ENCODE assay signal across 8 mouse cellular contexts in the genomic region with DNA sequence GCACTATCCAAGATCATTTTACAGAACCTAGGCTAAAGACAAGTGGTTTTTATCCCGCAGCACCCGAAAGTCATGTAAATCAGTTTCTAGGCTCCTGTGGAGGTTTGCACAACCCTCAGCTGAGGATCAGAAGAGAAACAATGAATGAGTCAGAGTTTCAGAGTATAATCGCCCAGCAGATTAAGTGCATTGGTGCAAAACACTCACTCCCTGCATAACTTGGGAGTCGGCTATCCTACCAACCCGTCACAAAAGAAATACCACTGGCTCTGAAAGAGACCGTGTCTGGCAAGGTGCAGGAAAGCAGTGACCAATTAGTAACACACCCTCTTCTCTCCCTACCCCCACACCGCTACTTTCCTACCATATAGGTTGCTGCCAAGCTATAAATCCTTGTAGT. TPM values are rescaled to one million over a fixed set of nuclear protein-coding genes. Genes with fewer than 3 reads are reported as not detected.
DNase-seq lines count a peak whose midpoint lies in the region; ATAC-seq and TF ChIP-seq lines count a peak whose summit lies in the region.

No protein-coding gene starts in this region.

- intact Hi-C loops in gastrocnemius, adult 2 months (cut with DNase I) = loop anchor here (5.0 kb wide), 2 partner anchors 41 to 59 kb away; no protein-coding TSS in a partner anchor

- WGBS in embryonic facial prominence, embryonic 14.5 days = 7% methylated on average over 7 of the region's 7 CpGs
- WGBS in intestine, embryonic 15.5 days = 9% methylated on average over 7 of the region's 7 CpGs

- no peaks in the 10 kb centered on the region for H3K27me3 ChIP-seq in CH12.LX (replicated peaks)
- H3K27me3 ChIP-seq in embryonic facial prominence, embryonic 14.5 days (replicated peaks; ENCODE audit: control insufficient read depth, insufficient read depth, low read length) = no peaks in the 10 kb centered on the region
- no peaks in the 10 kb centered on the region for H3K27me3 ChIP-seq in intestine, embryonic 15.5 days (replicated peaks)

- no peak for TF ChIP-seq RAD21 in CH12.LX (IDR thresholded peaks at IDR 0.05; ENCODE audit: low read depth, low read length)

- in situ Hi-C loops in CH12.LX (cut with MboI; ENCODE audit: low pct_ligation_motif_present, low pct_unique_long_range_greater_than_20kb, low sequenced_read_pairs) = no loop called here

- dilution Hi-C loops in CH12.LX (cut with MboI; ENCODE audit: extremely low pct_ligation_motif_present, extremely low pct_unique_long_range_greater_than_20kb, low sequenced_read_pairs) = no loop called here

- peak overlapping the region; percentile 95 for H3K27ac ChIP-seq in gastrocnemius, adult 2 months
- peak overlapping the region; percentile 43 for H3K27ac ChIP-seq in CH12.LX (ENCODE audit: insufficient read depth, low read depth)
- peak overlapping the region; percentile 93 for H3K27ac ChIP-seq in embryonic facial prominence, embryonic 14.5 days (replicated peaks; ENCODE audit: low read depth, low read length)
- H3K27ac ChIP-seq in intestine, embryonic 15.5 days = peak overlapping the region; percentile 76

- H3K4me1 ChIP-seq in CH12.LX (ENCODE audit: control insufficient read depth in 1 of 2, insufficient read depth in 2 of 2) = peaks cover 0 to 33% of the 10 kb centered on the region in 2 experiments; a peak in 2 of 4 replicates
- H3K4me1 ChIP-seq in embryonic facial prominence, embryonic 14.5 days (ENCODE audit: control insufficient read depth, insufficient read depth, low read length) = peaks cover 28% of the 10 kb centered on the region
- peaks cover 20% of the 10 kb centered on the region; the same call in 1 of the 2 replicates for H3K4me1 ChIP-seq in intestine, embryonic 15.5 days (replicated peaks)

- peak overlapping the region; percentile 84 for H3K4me3 ChIP-seq in gastrocnemius, adult 2 months
- peak overlapping the region; percentile 22 to 78 (median 34) for H3K4me3 ChIP-seq in CH12.LX (replicated peaks in 1 of 3; ENCODE audit: low read depth in 2 of 3, low read length in 2 of 3, poor library complexity in 1 of 3)
- peak overlapping the region; percentile 81 for H3K4me3 ChIP-seq in embryonic facial prominence, embryonic 14.5 days (ENCODE audit: low read depth, low read length)
- peak overlapping the region; percentile 69 for H3K4me3 ChIP-seq in intestine, embryonic 15.5 days (replicated peaks)

- peaks cover 3 to 26% of the 10 kb centered on the region in 2 experiments for H3K36me3 ChIP-seq in CH12.LX (replicated peaks in 1 of 2; ENCODE audit: control insufficient read depth in 1 of 2, insufficient read depth in 1 of 2, low read length in 1 of 2)
- peaks cover 18% of the 10 kb centered on the region for H3K36me3 ChIP-seq in embryonic facial prominence, embryonic 14.5 days (ENCODE audit: control insufficient read depth, insufficient read depth, low read length)
- 0 out of 2 replicates have a peak, but pooled peaks cover 5% of the 10 kb centered on the region for H3K36me3 ChIP-seq in intestine, embryonic 15.5 days

- peaks cover 29% of the 10 kb centered on the region for H3K79me2 ChIP-seq in CH12.LX (replicated peaks; ENCODE audit: control insufficient read depth, extremely low read depth, insufficient read depth, poor library complexity, severe bottlenecking)

- no peak for TF ChIP-seq CTCF in gastrocnemius, adult 2 months (IDR thresholded peaks at IDR 0.05)
- no peak for TF ChIP-seq CTCF in CH12.LX (conservative IDR thresholded peaks at IDR 0.05 in 1 of 2, IDR thresholded peaks at IDR 0.05 in 1 of 2; ENCODE audit: low read depth in 2 of 2, low read length in 2 of 2)

- no peak; the same call in 1 of the 2 replicates for ATAC-seq in embryonic facial prominence, embryonic 14.5 days (ENCODE audit: low read depth)
- ATAC-seq in intestine, embryonic 15.5 days = no peak

- TF ChIP-seq EP300 in CH12.LX (IDR thresholded peaks at IDR 0.05; ENCODE audit: low read length) = no peak

- TF ChIP-seq POLR2A in CH12.LX (IDR thresholded peaks at IDR 0.05; ENCODE audit: low read depth, low read length) = no peak

- peak overlapping the region; percentile 94 for H3K4me2 ChIP-seq in CH12.LX (ENCODE audit: insufficient read depth, low read depth, poor library complexity, severe bottlenecking)
- peak overlapping the region; percentile 77 for H3K4me2 ChIP-seq in embryonic facial prominence, embryonic 14.5 days (ENCODE audit: low read depth, low read length)
- H3K4me2 ChIP-seq in intestine, embryonic 15.5 days (replicated peaks) = peak overlapping the region; percentile 68

- H3K9me3 ChIP-seq in CH12.LX (replicated peaks; ENCODE audit: low read length) = no peaks in the 10 kb centered on the region
- H3K9me3 ChIP-seq in embryonic facial prominence, embryonic 14.5 days (ENCODE audit: control insufficient read depth, low read length) = no peaks in the 10 kb centered on the region
- no peaks in the 10 kb centered on the region for H3K9me3 ChIP-seq in intestine, embryonic 15.5 days

- no peak for DNase-seq in gastrocnemius, adult 2 months
- DNase-seq in gastrocnemius, postnatal 4 days (ENCODE audit: low spot score in 2 of 2) = no peak
- peak; percentile 35 for DNase-seq in CH12.LX (ENCODE audit: extremely low read depth)
- DNase-seq in embryonic facial prominence, embryonic 14.5 days (ENCODE audit: low spot score) = peak; percentile 40
- peak; percentile 21 for DNase-seq in lung, postnatal 25 days (ENCODE audit: low spot score)
- DNase-seq in right cerebral cortex, adult 18-20 months = no peak
- no peak for DNase-seq in urinary bladder, postnatal 10 days (ENCODE audit: low spot score)

- peak overlapping the region; percentile 52 for H3K9ac ChIP-seq in CH12.LX (ENCODE audit: insufficient read depth, low read depth)
- H3K9ac ChIP-seq in embryonic facial prominence, embryonic 14.5 days (ENCODE audit: low read depth, low read length) = peak overlapping the region; percentile 86
- H3K9ac ChIP-seq in intestine, embryonic 15.5 days = peak overlapping the region; percentile 24; the same call in 1 of the 2 replicates

TF ChIP-seq in CH12.LX, 34 proteins besides CTCF, POLR2A, EP300 and RAD21:
- TF ChIP-seq SIN3A (IDR thresholded peaks at IDR 0.05; ENCODE audit: low read length) (no peak), MXI1 (IDR thresholded peaks at IDR 0.05; ENCODE audit: low read depth, low read length) (0 out of 2 replicates have a peak, but pooled peaks have one; percentile 7), ETS1 (conservative IDR thresholded peaks at IDR 0.05; ENCODE audit: low read depth, low read length) (peak; percentile 47; the same call in 1 of the 2 replicates), BHLHE40 (IDR thresholded peaks at IDR 0.05; ENCODE audit: low read depth, low read length) (0 out of 2 replicates have a peak, but pooled peaks have one; percentile 10)

RNA-seq across cellular contexts. Expression of a gene that starts 3.4 kb away (rescaled TPM):
- 10 to 100 TPM; 39.6 to 81.2 TPM for total RNA-seq in gastrocnemius, adult 2 months (2021)
- 100 to 1,000 TPM in 1 of 2 experiments, 10 to 100 TPM in 1; 82.2 to 103 TPM for total RNA-seq in gastrocnemius, postnatal 4 days (2021)
- total RNA-seq in CH12.LX (2012; rRNA removed) (9.4 and 13.4 TPM in 2 replicates), CH12.LX (2014; rRNA removed) (5.9 and 6.1 TPM in 2 replicates)
- 11.8 and 13.4 TPM in 2 replicates for polyA plus RNA-seq in CH12.LX (2012; ENCODE audit: insufficient read length, low read depth)
- polyA plus RNA-seq in embryonic facial prominence, embryonic 14.5 days (2014; fragmentation: Nextera tagmentation; extraction: Ambion mirVana) = 51.5 and 53.1 TPM in 2 replicates
- 34.6 and 35.4 TPM in 2 replicates for polyA plus RNA-seq in intestine, embryonic 15.5 days (2015; fragmentation: Nextera tagmentation; extraction: Ambion mirVana)

Comparison
In these comparisons a context has a peak if more than half of its experiments do, and no peak if none do; other contexts are left out.
1. DNase-seq: peak in CH12.LX (single experiment), embryonic facial prominence, embryonic 14.5 days (single experiment) and lung, postnatal 25 days (single experiment); none in gastrocnemius, adult 2 months (single experiment), gastrocnemius, postnatal 4 days (0 of 2), right cerebral cortex, adult 18-20 months (single experiment) and urinary bladder, postnatal 10 days (single experiment).
2. H3K27ac ChIP-seq: peak in every context shown above with its lines; median percentile 95 in gastrocnemius, adult 2 months; 93 in embryonic facial prominence, embryonic 14.5 days; 76 in intestine, embryonic 15.5 days; 43 in CH12.LX.
3. H3K4me3 ChIP-seq: peak in every context shown above with its lines; median percentile 84 in gastrocnemius, adult 2 months; 81 in embryonic facial prominence, embryonic 14.5 days; 69 in intestine, embryonic 15.5 days; 34 in CH12.LX.
4. H3K9ac ChIP-seq: peak in every context shown above with its lines; median percentile 86 in embryonic facial prominence, embryonic 14.5 days; 52 in CH12.LX; 24 in intestine, embryonic 15.5 days.
5. Peak in every context shown above with its lines, with median percentiles within 50 percentile points of each other: H3K4me2 ChIP-seq.